Comparison of ENCODE assay signal across 17 mouse cellular contexts in the genomic region with DNA sequence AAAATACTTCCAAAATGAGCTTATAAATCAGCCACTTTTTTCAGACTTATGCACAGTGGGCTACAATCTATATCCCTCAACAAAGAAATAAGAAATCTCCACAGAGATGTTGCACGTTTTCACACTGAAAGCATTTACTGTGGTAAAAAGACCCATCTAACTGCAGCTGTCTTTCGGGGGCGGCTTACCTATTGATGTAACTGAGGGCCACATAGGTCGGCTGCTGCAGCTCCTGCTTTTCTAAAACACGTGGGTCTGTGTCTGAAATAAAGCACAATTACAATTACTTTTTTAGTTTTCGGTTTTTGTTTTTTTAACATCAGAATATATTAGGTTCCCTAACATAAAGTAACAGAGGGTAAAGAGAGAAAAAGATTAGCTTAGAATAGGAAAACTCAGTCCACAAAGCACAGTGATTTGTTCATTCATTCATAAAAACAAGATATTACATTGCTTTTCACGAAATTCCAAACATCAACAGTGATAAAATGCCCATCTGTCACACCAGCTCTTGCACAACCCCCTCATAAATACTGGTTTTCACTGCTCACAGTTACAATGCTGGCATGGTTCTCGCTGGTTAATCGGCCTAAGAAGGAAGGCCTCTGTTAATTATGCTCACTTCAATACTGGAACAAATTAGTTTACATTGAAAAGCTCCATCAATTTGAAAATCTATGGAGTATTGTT.
DNase-seq lines count a peak whose midpoint lies in the region; ATAC-seq and TF ChIP-seq lines count a peak whose summit lies in the region.
"Had no signal": no experiment of that assay in that cellular context is flagged by ENCODE, and none has a peak within 500 bp of the region (broad histone marks: within the 10 kb centered on the region; RNA-seq: fewer than 3 reads in every experiment).

No protein-coding gene starts in this region.

- peaks cover 37% of the 10 kb centered on the region for H3K4me1 ChIP-seq in thymus, adult 2 months (replicated peaks; ENCODE audit: control insufficient read depth, insufficient read depth, low read length)
- H3K4me1 ChIP-seq in intestine, embryonic 16.5 days (ENCODE audit: control insufficient read depth, insufficient read depth, low read length) = no peaks in the 10 kb centered on the region

- no peak for ATAC-seq in intestine, embryonic 16.5 days

- H3K27me3 ChIP-seq in thymus, adult 2 months (ENCODE audit: control insufficient read depth, insufficient read depth, low read length) = no peaks in the 10 kb centered on the region
- H3K27me3 ChIP-seq in intestine, embryonic 16.5 days (replicated peaks; ENCODE audit: control insufficient read depth, insufficient read depth, low read length) = no peaks in the 10 kb centered on the region
- H3K27me3 ChIP-seq: embryonic facial prominence, embryonic 15.5 days; liver, embryonic 13.5 days had no signal

- H3K4me3 ChIP-seq in thymus, adult 2 months (ENCODE audit: control insufficient read depth, insufficient read depth, low read length) = no peak overlapping the region
- no peak overlapping the region for H3K4me3 ChIP-seq in intestine, embryonic 16.5 days (ENCODE audit: low read length)
- H3K4me3 ChIP-seq in left cerebral cortex, adult 2 months = no peak overlapping the region
- H3K4me3 ChIP-seq: embryonic facial prominence, embryonic 15.5 days; liver, embryonic 13.5 days had no signal

- no peak for TF ChIP-seq POLR2A in thymus, adult 2 months (IDR thresholded peaks at IDR 0.05; ENCODE audit: control insufficient read depth, extremely low read depth, insufficient read depth, low read length, poor library complexity)

- peak; percentile 37 for DNase-seq in embryo, embryonic 10.5 days (ENCODE audit: low spot score)
- no peak for DNase-seq in embryo, embryonic 10 days (ENCODE audit: low spot score)
- DNase-seq in thymus, postnatal 14 days = peak; percentile 64
- no peak for DNase-seq in thymus, adult 2 months
- DNase-seq in layer of hippocampus, postnatal 36 days = peak; percentile 21 to 43
- no peak for DNase-seq in cerebellum, adult 11-12 months
- no peak for DNase-seq in left cerebral cortex, adult 2 months (ENCODE audit: extremely low spot score in 1 of 2, low spot score in 2 of 2)
- DNase-seq: adrenal gland, adult 8-10 months; cerebellum, adult 2 months; gastrocnemius, postnatal 10 days; kidney, postnatal 14 days; liver, embryonic 13.5 days; right cerebral cortex, postnatal 4 days; thymus, postnatal 36 days had no signal

- no peak overlapping the region for H3K4me2 ChIP-seq in intestine, embryonic 16.5 days (ENCODE audit: low read depth, low read length)
- H3K4me2 ChIP-seq: embryonic facial prominence, embryonic 15.5 days; liver, embryonic 13.5 days had no signal

- no peak overlapping the region for H3K9ac ChIP-seq in intestine, embryonic 16.5 days (ENCODE audit: low read depth, low read length)
- H3K9ac ChIP-seq: embryonic facial prominence, embryonic 15.5 days; liver, embryonic 13.5 days had no signal

- WGBS in thymus, adult 2 months = 40% methylated on average over 9 of the region's 9 CpGs
- WGBS in intestine, embryonic 16.5 days = 63% methylated on average over 9 of the region's 9 CpGs

- intact Hi-C loops in left cerebral cortex, adult 2 months (cut with DNase I) = no loop called here

- TF ChIP-seq CTCF in thymus, adult 2 months (IDR thresholded peaks at IDR 0.05; ENCODE audit: borderline replicate concordance, control insufficient read depth, extremely low read depth, insufficient read depth, low read length, poor library complexity) = no peak
- TF ChIP-seq CTCF in left cerebral cortex, adult 2 months (IDR thresholded peaks at IDR 0.05) = no peak

- no peak overlapping the region for H3K27ac ChIP-seq in thymus, adult 2 months (ENCODE audit: control insufficient read depth, insufficient read depth, low read length)
- H3K27ac ChIP-seq in intestine, embryonic 16.5 days (ENCODE audit: low read length) = no peak overlapping the region
- H3K27ac ChIP-seq in left cerebral cortex, adult 2 months = no peak overlapping the region
- H3K27ac ChIP-seq: embryonic facial prominence, embryonic 15.5 days; liver, embryonic 13.5 days had no signal

- H3K36me3 ChIP-seq in thymus, adult 2 months (ENCODE audit: control insufficient read depth, insufficient read depth, low read length) = no peaks in the 10 kb centered on the region
- no peaks in the 10 kb centered on the region for H3K36me3 ChIP-seq in intestine, embryonic 16.5 days (ENCODE audit: control insufficient read depth, insufficient read depth, low read length)
- H3K36me3 ChIP-seq: embryonic facial prominence, embryonic 15.5 days; G1E; liver, embryonic 13.5 days had no signal

- no peaks in the 10 kb centered on the region for H3K9me3 ChIP-seq in intestine, embryonic 16.5 days (ENCODE audit: control insufficient read depth, low read length)
- H3K9me3 ChIP-seq: embryonic facial prominence, embryonic 15.5 days; G1E; liver, embryonic 13.5 days had no signal

Comparison
In these comparisons a context has a peak if more than half of its experiments do, and no peak if none do; other contexts are left out.
1. DNase-seq: peak in embryo, embryonic 10.5 days (single experiment), thymus, postnatal 14 days (single experiment) and layer of hippocampus, postnatal 36 days (2 of 2); none in embryo, embryonic 10 days (single experiment), thymus, adult 2 months (single experiment), cerebellum, adult 11-12 months (single experiment) and left cerebral cortex, adult 2 months (0 of 2).